Mouse (Mus musculus) ES-Bruce4 (cell line): Measurements from ENCODE around the gene Bcl11a.

Source experiments
- CTCF ChIP-seq: IDR thresholded peaks from one replicate; pipeline ENCODE4 v1.8.1; 2011; ENCODE audit warnings: low read depth, low read length
- EP300 ChIP-seq: IDR thresholded peaks from 2 replicates; pipeline ENCODE4 v1.6.1; 2011; ENCODE audit warnings: low read depth, low read length; ENCODE audit not compliant: insufficient read depth

DNA sequence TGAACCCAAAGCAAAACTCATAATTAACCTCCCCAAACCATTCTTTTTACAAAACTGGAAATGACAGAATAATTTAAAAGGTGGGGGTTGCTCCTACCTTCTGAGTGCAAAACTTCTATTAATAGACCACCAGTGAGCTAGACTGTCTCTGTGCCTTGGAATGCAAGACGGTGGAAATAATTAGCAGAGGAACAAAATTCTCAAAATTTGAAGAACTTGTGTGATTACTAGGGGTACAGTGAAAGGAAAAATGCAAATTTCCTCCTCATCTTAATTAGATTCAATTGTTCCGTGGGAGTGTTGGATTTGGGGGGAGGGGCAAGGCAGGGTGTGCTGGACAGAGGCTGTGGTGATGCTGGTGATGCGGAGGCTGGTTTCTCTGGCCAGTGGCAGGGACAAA, 20.8 kb downstream of the Bcl11a start:
- TF ChIP-seq CTCF (no peak), EP300 (no peak)
